Mouse (Mus musculus): ENCODE results near the gene Olfr221.

DNA sequence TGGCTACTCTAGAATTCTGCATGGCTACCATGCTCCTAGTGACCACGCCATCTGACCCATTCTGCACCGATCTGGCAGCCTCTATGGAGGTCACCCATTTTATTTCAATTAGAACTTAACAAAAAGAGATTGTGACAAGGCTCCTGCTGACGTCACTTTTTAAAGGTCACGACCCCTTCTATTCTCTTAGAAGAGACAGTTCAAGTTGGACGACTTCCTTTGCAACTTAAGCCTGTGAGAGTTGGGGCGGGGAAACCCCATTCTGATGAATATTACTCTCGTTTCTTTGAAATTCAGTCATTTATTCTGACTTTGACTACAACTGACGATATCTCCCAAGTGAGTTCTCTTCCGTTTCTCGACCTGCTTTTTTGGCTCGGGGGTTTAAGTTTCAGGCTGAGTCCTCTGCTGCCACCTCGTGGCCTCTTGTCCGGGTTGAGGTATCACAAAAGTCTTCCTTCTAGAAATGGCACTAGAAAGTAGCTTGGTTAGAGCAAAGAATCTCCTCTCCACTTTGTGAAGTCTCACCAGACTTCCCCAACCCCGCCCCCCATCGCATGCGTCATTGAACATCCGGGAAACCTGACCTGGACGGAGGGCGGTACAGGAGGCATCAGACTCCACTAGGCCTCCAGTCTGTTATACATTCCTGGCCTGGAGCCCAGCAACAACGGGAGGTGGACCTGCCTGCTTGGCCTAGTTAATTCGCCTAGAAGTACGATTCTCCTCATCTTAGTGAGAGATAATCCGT, 19.4 kb downstream of the Olfr221 start:
- TF ChIP-seq MAX (IDR thresholded peaks at IDR 0.05) (no peak), CTCF (IDR thresholded peaks at IDR 0.05; ENCODE audit: control insufficient read depth, insufficient read depth, insufficient read length) (no peak), CEBPB (IDR thresholded peaks at IDR 0.05; ENCODE audit: low read depth) (no peak), USF1 (IDR thresholded peaks at IDR 0.05; ENCODE audit: low read depth) (no peak), MYOD1 (IDR thresholded peaks at IDR 0.05; ENCODE audit: control insufficient read depth, insufficient read length, low read depth) (no peak)
